Mouse (Mus musculus): ENCODE results near the gene Taf5. TPM values are rescaled to one million over a fixed set of nuclear protein-coding genes. Genes with fewer than 3 reads are reported as not detected.

The Taf5 gene
- 1 to 10 TPM; 3.8 to 4.3 TPM for total RNA-seq (2021)
- long read RNA-seq, experiment 1, transcript Taf5-201 (11 exons, 3,260 nt), result major isoform, 9 of 11 reads
- long read RNA-seq, experiment 1, partial matches to known transcripts, result 0 of 11 reads
- long read RNA-seq, experiment 1, other reads (novel, unspliced or antisense), result 2 of 11 reads
- long read RNA-seq, experiment 2, transcript Taf5-201 (11 exons, 3,260 nt), result major isoform, 18 of 24 reads
- long read RNA-seq, experiment 2, partial matches to known transcripts, result 4 of 24 reads
- long read RNA-seq, experiment 2, other reads (novel, unspliced or antisense), result 2 of 24 reads

DNA sequence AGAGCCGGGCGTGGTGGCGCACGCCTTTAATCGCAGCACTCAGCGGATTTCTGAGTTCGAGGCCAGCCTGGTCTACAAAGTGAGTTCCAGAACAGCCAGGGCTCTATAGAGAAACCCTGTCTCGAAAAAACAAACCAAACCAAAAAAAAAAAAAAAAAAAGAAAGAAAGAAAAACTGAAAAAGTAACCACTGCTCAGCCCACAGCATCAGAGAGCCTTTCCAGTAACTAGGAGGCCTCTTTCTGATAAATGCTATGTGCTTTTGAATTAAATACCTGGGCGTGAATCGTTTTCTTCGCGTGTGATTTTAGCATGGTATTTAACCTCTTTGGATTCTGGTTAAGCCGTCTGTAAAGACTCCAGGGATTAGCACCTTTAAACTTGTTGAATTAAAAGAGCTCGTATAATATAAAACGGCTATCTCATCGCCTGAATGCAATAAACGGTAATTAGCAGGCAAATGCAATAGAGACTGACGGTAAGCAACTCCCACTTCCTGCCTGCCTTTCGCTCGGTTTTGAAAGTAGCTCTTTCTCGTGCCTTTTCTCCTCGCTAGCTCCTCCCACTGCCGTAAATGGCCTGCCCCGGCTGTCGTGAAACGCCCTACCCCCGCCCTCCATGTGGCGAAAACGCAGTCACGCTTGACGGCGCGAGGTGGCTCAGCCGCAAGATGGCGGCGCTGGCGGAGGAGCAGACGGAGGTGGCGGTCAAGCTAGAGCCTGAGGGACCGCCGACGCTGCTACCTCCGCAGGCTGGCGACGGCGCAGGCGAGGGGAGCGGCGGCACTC, at the start of gene Taf5:
TSS of gene Taf5 (plus strand) at position 651 of the 787 bp plus-strand sequence.
- peak; percentile 95 for DNase-seq (ENCODE audit: low spot score in 2 of 2)

DNA sequence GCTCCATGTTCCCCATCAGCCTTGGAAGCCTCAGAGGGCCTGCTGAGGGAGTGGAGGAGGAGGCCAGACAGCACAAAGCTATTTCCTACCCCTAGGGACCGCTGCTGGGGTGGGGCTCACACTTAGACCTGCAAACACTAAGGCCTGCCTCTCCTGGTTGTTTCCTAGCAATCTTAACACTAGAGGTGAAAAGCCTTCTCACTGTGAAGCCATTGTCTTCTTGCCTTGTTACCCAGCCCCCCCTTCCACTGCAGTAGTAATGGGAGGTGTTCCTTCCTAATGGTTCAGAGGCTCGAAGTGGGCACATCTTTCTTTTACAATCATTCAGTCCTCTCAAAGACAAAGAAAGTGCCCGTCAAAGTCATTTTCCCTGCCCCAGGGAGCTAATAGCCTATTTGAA, 49.7 kb upstream of the Taf5 start:
- no peak for DNase-seq (ENCODE audit: low spot score in 2 of 2)

DNA sequence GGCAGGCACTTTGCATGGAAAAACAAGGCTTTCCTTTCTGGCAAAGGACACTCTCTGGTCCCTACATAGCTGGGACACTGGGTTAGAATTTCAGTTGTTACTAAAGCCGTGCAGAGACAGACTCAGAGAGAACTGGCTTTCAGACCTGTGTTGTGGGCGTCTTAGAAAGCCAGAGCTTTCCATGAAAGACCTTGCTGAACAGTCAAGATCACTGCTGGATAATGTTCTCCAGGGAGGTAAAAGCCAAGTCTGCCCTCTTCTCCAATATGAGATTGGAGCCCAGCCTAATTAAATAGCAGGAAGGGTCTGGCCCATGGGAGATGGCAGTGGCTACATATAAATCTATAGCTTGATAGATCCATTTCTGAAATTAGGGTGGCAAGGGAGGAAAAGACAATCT, 49.2 kb upstream of the Taf5 start:
- no peak for DNase-seq (ENCODE audit: low spot score in 2 of 2)

DNA sequence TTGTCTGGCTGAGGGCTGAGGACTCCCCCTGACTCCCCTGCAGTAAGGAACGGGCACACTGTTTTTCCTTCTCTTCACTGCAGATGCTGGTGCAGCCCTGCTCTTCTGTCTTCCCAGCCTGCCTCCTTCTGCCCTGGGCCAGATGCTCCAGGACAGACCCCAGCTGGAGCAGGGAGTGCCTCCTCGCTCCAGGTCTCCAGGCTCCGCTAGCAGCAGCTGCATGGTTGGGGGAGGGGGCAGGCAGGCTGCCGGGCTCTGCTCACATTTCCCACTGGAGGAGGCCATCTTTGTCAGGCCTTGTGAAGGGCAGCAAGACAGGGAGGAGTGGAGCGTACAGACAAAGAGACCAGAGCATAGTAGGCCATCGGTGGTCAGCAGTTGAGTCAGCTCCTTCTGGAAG, 48.2 kb upstream of the Taf5 start:
- no peak for DNase-seq (ENCODE audit: low spot score in 2 of 2)

DNA sequence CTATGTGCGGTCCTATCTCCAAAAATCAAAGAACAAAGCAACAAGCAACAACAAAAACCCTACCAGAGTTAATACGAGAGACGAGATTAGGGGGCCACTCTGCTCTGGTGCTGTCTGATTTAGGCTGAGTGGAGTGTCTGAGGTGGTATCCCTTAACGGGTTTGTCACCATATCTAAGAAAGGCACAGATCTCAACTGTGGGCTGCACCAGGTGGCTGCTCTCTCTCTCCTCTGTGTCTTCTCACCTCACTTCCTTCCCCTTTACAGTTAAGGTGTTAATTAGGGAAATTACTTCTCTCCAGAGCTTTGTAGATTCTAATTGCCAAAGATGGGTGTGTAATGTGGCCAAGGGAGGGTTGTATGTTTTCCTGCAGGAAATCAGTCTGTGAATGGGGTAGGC, 44.8 kb upstream of the Taf5 start:
- no peak for DNase-seq (ENCODE audit: low spot score in 2 of 2)

DNA sequence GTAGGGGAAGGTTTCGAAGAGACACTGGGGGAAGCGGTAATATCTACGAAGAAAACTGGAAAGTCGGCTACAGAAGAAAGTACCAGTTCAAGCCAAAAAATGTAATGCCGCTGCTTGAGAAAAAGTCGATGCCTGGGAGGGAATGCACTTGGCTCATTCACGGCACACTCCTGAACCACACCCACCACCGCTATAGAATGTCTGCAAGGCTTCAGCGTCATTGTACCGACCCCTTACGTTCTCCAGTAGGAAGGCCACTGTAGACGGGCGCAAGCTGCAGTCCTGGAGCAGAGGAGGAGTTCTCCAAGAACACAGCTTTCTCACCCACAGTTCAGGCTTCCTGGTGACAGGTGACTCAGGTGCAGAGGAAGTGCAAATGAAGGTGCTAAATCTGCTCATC, 44.0 kb upstream of the Taf5 start:
- DNase-seq (ENCODE audit: low spot score in 2 of 2), result no peak

DNA sequence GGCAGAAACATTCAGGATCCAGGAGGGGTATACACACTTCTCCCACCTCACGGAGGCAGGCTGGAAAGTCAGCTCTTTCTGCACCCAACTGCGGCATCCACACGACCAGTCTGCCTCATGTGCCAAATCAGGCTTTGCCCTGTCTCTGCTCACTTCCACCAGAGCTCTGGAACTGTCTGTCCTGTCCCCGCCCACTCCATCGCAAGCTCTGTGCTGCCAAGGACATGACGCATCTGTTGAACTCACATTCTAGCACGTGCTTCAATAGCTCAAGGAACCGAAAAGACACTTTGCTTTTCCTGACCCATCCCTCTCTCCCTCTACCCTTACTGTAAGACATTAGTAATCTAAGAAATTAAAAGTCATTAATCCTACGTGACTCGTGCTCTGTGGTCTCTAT, 42.6 kb upstream of the Taf5 start:
- no peak for DNase-seq (ENCODE audit: low spot score in 2 of 2)

DNA sequence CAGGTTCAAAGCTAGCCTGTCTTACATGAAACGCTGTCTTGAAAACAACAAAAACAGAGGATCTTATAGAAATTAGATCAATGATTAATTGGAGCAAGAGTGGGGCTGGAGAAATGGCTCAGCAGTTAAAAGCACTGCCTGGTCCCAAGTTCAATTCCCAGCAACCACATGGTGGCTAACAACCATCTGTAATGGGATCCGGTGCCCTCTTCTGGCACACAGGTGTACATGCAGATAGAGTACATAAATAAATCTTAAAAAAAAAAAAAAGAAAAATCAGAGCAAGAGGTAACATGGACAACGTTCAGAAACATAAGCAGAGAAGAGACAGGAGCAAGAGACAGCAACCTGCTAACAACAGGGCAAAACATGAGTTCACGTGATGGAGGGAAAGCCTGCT, 41.0 kb upstream of the Taf5 start:
- DNase-seq (ENCODE audit: low spot score in 2 of 2), result no peak

DNA sequence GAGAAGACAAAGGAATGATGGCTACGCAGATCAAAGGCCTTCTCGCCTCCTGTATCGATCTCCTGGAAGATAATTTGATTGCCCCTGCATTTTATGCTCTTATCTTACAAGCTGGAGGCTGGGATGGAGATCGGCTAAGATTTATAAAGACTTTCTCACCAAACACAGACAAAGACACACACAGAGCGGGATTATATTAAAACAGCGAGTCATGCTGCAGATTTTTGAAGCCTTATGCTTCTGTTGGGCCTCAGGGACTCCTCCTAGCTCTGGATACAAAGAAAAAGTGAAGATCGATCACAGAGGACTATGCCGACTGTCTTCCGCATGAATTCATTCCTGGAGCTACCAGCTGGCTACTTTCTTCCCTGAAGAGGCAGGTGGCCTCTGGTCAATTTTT, 37.8 kb upstream of the Taf5 start:
- no peak for DNase-seq (ENCODE audit: low spot score in 2 of 2)

DNA sequence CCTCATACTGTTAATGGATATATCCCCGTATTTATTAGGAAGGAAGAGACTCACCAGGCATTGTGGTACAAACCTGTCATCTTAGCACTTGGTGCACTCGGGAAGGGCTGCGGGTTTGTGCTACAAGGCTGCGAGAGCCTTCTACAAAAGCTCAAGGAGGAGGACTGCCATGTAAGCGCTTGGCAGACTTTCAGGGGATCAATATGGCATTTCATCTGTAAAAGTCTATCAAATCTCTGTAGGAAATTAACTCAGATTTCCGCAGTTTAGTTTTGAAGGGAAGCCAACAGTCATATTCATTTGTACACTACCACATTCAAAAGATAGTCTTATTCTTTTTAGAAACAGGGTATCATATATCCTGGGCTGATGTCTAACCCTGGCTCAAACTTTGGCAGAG, 35.8 kb upstream of the Taf5 start:
- DNase-seq (ENCODE audit: low spot score in 2 of 2), result no peak

DNA sequence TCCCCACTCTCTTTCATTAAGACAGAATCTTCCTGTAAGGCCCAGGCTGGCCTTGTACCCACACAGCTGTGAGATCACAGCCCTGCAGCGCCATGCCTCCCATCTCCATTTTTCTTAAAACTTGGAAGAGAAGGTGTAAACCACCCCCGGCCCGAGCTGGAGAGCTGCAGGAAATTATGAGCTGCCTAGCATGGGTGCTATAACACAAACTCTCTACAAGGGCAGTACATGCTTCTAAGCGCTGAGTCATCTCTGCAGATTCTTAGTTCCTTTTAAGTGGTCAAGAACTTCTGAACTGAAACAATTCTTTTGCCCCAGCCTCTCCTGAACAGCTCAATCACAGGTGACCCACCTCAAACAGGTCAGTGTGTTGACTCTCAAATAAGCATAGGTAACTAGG, 32.6 kb upstream of the Taf5 start:
- no peak for DNase-seq (ENCODE audit: low spot score in 2 of 2)

DNA sequence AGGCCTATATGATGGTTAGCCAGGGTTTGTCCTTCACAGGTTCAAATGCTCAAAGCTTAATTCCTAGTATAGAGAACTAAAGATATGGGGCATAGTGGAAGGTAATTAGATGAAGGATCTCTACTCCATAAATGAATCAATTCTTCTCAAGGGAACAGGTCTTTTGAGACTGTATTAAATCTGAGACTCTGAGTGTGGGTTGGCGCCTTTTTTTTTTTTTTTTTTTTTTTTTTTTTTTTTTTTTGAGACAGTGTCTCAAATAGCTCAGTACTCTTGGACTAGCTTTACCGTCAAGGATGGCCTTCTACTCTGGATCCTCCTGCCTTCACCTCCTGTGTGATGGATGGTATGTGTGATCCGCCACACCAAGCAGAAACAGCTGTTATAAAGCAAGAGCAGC, 30.9 kb upstream of the Taf5 start:
- no peak for DNase-seq (ENCODE audit: low spot score in 2 of 2)

DNA sequence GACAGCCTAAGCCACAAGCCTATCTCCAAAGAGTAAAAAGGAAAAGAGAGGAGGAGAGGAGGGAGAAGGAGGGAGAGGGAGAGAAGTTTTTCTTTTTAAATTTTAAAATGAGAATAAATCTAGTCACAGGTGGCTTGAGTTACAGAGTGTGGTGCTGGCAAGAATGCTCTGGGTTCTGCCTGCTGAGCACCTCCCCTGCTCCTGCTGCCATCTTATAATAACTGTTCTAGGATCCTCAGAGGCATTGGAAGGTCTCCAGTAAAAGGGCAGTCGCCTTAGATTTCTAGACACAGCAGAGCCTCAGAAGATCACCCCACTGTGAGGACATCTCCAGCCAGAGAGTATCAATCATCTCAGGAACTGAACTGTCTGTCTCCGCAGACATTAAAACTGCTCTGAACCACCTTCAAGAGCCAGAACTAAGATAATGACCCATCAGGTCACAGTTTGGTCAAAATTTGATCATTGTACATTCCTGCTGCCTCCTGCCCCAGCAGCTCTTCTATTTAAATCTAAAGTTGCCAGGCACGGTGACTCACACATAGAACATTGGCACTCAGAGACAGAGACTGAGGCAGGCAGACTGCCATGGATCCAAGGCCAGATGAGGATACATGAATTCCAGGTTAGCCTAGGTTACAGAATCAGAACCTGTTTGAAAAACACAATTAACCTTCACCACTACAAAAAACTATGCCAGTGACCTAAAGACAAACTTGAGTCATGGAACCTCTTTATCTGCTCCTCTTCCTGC, 26.6 kb upstream of the Taf5 start:
- DNase-seq (ENCODE audit: low spot score in 2 of 2), result no peak

DNA sequence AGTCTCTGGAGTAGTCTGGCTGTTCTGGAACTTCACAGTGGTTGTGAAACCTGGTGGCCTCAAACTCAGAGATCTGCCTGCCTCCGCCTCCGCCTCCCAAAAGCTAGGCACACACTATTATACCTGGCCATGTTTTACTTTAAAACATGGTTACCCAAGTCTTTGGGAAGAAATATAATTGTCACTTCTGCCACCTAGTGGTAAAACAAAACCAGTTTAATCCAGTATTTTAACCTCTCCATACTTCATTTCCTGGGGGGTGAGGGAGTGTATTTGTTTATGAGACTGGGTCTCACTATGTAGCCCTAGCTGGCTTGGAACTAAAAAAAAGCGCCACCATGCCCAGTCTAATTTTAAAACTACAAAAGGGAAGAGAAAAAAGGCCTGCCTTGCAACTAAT, 23.9 kb upstream of the Taf5 start:
- no peak for DNase-seq (ENCODE audit: low spot score in 2 of 2)

DNA sequence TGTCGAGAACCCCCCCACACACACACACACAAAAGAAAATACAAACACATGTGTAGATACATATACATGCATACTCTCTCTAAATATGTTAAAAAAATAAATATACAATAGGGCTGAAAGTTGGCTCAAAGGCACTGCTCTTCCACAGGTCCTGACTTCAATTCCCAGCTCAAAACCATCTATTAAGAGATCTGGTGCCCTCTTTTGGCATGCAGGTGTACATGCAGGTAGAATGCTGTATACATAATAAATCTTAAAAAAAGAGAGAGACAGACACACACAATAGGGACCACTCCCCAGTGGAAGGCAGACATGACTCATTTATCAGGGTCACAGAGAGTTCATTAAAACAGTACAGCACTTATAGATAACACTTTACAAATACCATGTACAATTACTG, 21.2 kb upstream of the Taf5 start:
- DNase-seq (ENCODE audit: low spot score in 2 of 2), result no peak

DNA sequence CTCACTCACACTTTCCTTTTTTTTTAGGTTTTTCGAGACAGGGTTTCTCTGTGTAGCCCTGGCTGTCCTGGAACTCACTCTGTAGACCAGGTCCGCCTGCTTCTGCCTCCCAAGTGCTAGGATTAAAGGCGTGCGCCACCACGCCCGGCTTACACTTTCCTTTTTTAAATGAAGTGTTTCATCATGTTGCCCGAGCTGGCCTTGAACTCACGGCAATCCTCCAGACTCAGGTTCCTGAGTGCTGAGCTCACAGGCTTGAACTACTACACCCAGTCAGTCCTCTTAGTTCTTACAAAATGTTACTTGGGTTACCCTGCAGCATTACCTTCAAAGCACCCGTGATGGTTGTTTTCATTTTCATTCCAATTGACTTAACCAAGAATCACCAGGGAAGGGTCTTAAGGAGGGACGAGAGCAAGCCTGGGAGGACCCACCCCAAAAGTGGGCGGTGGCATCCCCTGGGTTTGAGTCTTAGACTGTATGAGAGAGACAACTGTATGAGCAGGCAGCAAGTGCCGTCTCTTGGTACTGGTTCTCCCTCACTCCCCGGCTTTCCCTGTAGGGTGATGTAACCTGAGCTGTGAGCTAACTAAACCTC, 20.2 kb upstream of the Taf5 start:
- peak in 1 of 2 experiments; percentile 41 for DNase-seq (ENCODE audit: low spot score in 2 of 2)

DNA sequence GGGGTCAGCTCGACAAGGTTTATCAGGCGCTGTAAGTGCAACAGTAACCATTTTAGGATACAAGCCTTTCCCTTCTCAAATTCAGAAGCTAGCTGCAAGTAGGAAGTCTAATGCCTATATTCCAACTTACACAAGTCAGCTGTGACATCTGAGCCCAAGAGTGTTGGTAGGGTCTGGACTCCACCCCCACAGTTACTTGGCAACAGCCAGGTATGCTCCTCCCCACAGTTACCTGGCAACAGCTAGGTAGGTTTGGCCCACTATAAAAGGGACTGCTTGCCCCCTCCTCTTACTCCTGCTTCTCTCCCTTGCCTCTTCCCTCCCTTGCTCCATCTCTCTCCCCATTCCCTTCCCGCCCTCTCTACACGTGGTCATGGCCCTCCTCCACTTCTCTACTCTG, 18.5 kb upstream of the Taf5 start:
- DNase-seq (ENCODE audit: low spot score in 2 of 2), result no peak

DNA sequence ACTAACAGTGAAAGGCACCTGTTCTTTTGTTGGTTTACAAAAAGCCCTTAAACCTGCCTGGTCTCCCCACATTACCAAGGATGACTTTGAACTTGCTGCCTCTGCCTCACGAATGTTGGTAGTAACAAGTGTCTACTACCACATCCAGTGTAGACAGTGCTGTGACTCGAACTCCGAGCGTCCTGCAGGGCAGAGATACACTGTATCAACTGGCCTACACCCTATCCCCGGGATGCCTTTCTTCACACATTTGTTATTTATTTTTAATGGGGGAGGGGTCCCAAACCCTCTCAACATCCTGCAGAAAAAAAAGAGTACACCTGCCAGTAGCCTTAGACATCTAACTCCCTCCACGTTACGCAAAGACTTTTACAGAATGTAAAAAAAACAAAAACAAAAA, 17.7 kb upstream of the Taf5 start:
- no peak for DNase-seq (ENCODE audit: low spot score in 2 of 2)

DNA sequence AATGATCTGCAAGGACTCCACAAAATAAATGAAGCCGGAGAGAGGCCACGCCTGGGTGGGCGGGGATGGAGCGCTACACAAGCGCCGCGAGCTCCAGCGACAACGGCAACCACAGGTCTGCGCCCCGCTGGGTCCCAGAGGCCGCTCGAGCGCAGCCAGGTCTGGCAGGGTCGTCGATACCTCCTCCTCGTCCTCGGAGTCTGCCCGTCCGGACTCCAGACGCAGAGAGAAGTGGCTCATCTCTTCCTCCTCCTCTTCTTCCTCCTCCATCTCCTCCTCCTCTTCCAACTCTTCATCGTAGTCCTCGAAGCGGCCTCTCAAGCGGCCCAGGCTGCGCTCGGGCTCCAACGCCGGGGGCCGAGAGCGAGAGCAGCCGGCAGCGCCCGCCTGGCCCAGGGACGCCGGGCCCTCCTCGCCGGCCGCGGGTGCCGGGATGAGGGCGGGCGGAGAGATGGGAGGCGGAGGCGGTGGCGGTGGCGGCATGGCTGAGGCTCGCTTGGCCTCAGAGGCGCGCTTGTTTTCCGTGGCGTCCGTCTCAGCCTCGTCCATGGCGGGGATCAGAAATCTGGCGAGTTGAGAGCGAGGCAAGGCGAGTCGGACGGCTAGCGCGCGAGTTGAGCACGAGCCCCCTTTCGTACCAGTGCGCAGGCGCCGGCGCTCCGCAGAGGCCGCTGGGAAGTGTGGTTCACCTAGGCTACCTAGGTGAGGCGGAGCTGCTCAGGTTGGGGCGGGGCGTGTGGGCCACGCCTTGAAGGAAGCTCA, 17.1 kb upstream of the Taf5 start, which contains the start of gene Pcgf6:
TSS of gene Pcgf6 (minus strand) at position 636 of the 762 bp plus-strand sequence.
- peak; percentile 70 for DNase-seq (ENCODE audit: low spot score in 2 of 2)

DNA sequence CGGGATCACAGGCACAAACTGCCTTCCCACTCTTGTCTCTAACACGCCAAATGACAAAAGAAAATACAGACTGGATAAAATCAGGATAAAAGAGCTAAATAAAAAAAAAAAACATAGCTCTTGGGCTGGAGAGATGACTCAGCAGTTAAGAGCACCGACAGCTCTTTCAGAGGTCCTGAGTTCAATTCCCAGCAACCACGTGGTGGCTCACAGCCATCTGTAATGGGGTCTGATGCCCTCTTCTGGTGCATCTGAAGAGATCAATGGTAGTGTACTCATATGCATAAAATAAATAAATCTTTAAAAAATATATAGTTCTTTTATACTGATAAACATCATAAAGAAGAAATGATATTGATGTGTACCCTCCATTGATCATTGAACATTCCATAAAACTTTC, 14.6 kb upstream of the Taf5 start:
- no peak for DNase-seq (ENCODE audit: low spot score in 2 of 2)

DNA sequence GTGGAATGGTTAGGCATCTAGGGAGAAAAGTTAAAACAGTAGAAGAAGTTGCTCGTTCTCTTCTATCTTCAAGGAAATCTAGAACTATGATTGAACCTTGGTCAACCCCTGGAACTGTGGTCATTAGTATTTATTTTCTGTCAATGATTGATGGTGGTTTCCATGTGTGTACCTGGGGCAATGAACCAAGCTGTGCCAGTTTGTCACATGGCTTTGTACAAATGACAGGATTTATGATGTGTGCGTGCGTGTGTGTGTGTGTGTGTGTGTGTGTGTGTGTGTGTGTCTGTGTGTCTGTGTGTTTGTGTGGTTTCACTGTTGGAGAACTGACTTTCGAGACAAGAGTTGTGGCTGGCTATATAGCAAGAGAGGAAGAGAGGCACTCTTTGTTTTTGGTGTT, 14.1 kb upstream of the Taf5 start:
- DNase-seq (ENCODE audit: low spot score in 2 of 2), result no peak
